Mouse (Mus musculus) kidney, postnatal 0 days (tissue): ENCODE measurements around the gene Cdkn1c. TPM values are rescaled to one million over a fixed set of nuclear protein-coding genes. Genes with fewer than 3 reads are reported as not detected.

Source experiments
- ATAC-seq: fragments of 200-750 bp; cut with Nextera tagmentation; replicated peaks from 2 replicates; pipeline ENCODE4 v1.8.0; 2017; ENCODE audit warnings: low read depth, moderate number of reproducible peaks, moderate TSS enrichment, moderate library complexity; ENCODE audit not compliant: low FRiP score
- DNase-seq: peaks from one replicate; pipeline ENCODE4 v3.0.0-alpha.2; 2016; ENCODE audit warnings: low spot score
- H3K27ac ChIP-seq: fragments of 300-500 bp; sonication (generic); 2 replicates; pipeline ENCODE4 v1.5.1; 2014; ENCODE audit warnings: mild to moderate bottlenecking
- H3K27me3 ChIP-seq: fragments of 300-500 bp; sonication (generic); 2 replicates; pipeline ENCODE4 v1.6.1; 2014; ENCODE audit warnings: low read length, mixed read lengths; ENCODE audit not compliant: insufficient read depth
- H3K36me3 ChIP-seq: fragments of 300-500 bp; sonication (generic); 2 replicates; pipeline ENCODE4 v1.6.1; 2014; ENCODE audit warnings: low read length, mixed read lengths; ENCODE audit not compliant: insufficient read depth
- H3K4me1 ChIP-seq: fragments of 300-500 bp; sonication (generic); replicated peaks from 2 replicates; pipeline ENCODE4 v1.6.1; 2014; ENCODE audit warnings: antibody characterized with exemption, low read length, mixed read lengths; ENCODE audit not compliant: insufficient read depth
- H3K4me2 ChIP-seq: fragments of 300-500 bp; sonication (generic); 2 replicates; pipeline ENCODE4 v1.6.1; 2014; ENCODE audit warnings: mild to moderate bottlenecking, low read length, moderate library complexity, mixed read lengths
- H3K4me3 ChIP-seq: fragments of 300-500 bp; sonication (generic); replicated peaks from 2 replicates; pipeline ENCODE4 v1.5.1; 2014; ENCODE audit warnings: low read depth, low read length
- H3K9ac ChIP-seq: fragments of 300-500 bp; sonication (generic); 2 replicates; pipeline ENCODE4 v1.6.1; 2014; ENCODE audit warnings: low read depth, low read length
- H3K9me3 ChIP-seq: fragments of 300-500 bp; sonication (generic); replicated peaks from 2 replicates; pipeline ENCODE4 v1.6.1; 2016; ENCODE audit warnings: low read length, inconsistent platforms, mixed read lengths
- CTCF ChIP-seq: IDR thresholded peaks from 2 replicates; pipeline ENCODE4 v1.5.1; 2016; ENCODE audit warnings: antibody characterized with exemption, low read depth, mild to moderate bottlenecking, moderate library complexity
- WGBS: fragments of 180-500 bp; shearing (Covaris S2); extraction: QIAGEN DNeasy Blood & Tissue Kit; methylation state at CpG from one replicate; pipeline ENCODE4 v1.1.7; 2014; 5-methylcytosine and 5-hydroxymethylcytosine counted together
- polyA plus RNA-seq: library from polyadenylated mRNA; unstranded; fragments of >200 nt; fragmentation: Nextera tagmentation; extraction: Ambion mirVana; gene quantifications from 2 replicates; pipeline ENCODE4 v1.2.1, GENCODE M21; 2015

The Cdkn1c gene
- polyA plus RNA-seq, 1 experiment from 2014 or later, result 594 TPM

- H3K36me3 ChIP-seq, result no peaks in the 10 kb centered on the region
- DNase-seq (no peak), ATAC-seq (no peak)
- no peak overlapping the region for H3K4me3 ChIP-seq
- no peak overlapping the region for H3K27ac ChIP-seq
- TF ChIP-seq CTCF, result no peak
- H3K9me3 ChIP-seq, result no peaks in the 10 kb centered on the region
- no peak overlapping the region for H3K9ac ChIP-seq
- H3K27me3 ChIP-seq, result no peaks in the 10 kb centered on the region
- H3K4me2 ChIP-seq, result no peak overlapping the region
- WGBS, result 71% methylated on average over 6 of the region's 6 CpGs
- no peaks in the 10 kb centered on the region for H3K4me1 ChIP-seq
These were observed 32.8 kb upstream of the Cdkn1c start for GRCm38 (mm10) chr7:143493616-143494126.

DNA sequence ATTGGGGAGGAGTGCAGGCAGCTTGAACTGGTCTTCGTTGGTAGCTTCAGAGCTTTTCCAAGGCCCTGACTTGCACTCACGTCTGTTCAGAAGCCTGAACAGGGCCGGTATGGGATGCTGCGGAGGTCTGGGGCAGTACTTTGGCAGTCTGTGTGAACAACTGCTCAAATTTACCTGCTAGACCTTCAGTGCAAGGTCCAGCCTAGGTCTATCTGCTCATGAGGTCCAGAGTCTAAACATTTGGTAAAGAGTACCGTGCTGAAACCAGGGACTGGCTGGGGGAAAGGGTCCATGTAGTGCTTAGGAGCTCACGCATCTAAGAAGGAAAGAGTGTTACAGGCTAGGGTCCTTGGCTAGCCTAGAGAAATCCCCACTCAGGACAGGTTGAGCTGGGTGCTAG is 28.9 kb upstream of the Cdkn1c start:
- Histone ChIP-seq H3K36me3 (no peaks in the 10 kb centered on the region), H3K4me1 (no peaks in the 10 kb centered on the region), H3K27ac (no peak overlapping the region), H3K4me3 (no peak overlapping the region), H3K4me2 (no peak overlapping the region), H3K27me3 (no peaks in the 10 kb centered on the region), H3K9me3 (no peaks in the 10 kb centered on the region), H3K9ac (no peak overlapping the region)
- ATAC-seq, result no peak
- no peak for DNase-seq
- WGBS, result 83% methylated on average over 6 of the region's 6 CpGs
- no peak for TF ChIP-seq CTCF

DNA sequence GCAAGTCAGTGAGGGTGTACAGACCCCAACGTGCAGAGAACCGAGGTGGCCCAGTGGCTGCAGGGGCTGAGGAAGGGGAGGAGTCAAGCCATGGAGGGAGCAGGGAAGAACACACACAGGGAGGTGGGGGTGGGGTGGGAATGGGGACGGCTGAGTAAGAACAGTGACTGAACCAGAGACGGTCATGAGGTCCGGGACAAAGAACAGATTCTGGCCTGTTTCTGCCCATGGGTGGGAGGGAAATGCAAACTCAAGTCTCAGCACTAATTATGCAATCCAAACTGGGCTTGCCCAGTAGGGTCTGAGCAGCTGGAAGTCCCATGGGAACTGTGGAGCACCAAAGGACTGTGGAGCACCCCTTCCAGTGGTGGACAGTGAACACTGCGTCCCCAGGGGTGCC is 21.7 kb upstream of the Cdkn1c start:
- Histone ChIP-seq H3K4me2 (no peak overlapping the region), H3K4me1 (no peaks in the 10 kb centered on the region), H3K4me3 (no peak overlapping the region), H3K27ac (no peak overlapping the region), H3K9ac (no peak overlapping the region), H3K36me3 (no peaks in the 10 kb centered on the region), H3K9me3 (no peaks in the 10 kb centered on the region), H3K27me3 (no peaks in the 10 kb centered on the region)
- TF ChIP-seq CTCF, result no peak
- ATAC-seq (peak; percentile 37; the same call in 1 of the 2 replicates), DNase-seq (no peak)
- WGBS, result 11% methylated on average over 6 of the region's 6 CpGs

- Histone ChIP-seq H3K4me3 (no peak overlapping the region), H3K4me1 (no peaks in the 10 kb centered on the region)
These were observed 21.0 kb upstream of the Cdkn1c start for GRCm38 (mm10) chr7:143481806-143482387.

DNA sequence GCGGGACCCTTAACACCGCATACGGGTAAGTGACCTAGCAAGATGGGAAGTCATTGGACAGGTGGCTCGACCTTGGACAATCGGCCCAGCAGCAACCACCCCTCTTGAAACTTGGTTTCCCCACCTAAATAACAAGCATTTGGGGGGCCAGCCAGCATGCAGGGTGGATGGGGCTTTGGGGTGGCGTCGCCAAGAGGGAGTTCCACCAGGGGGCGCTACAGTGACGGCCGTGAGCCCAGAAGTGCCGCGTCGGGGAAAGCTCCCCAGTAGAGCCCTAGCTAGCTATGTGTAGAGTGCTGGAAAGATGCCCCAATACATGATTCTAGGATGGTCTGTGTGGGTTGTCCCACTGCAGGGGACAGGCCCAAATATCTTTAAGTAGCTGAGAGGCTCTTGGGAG is 19.6 kb upstream of the Cdkn1c start:
- no peak overlapping the region for H3K4me2 ChIP-seq
- TF ChIP-seq CTCF, result peak; percentile 76
- no peak overlapping the region for H3K9ac ChIP-seq
- DNase-seq (peak; percentile 67), ATAC-seq (no peak)
- H3K9me3 ChIP-seq, result no peaks in the 10 kb centered on the region
- H3K4me3 ChIP-seq, result no peak overlapping the region
- no peaks in the 10 kb centered on the region for H3K27me3 ChIP-seq
- 26% methylated on average over 13 of the region's 13 CpGs for WGBS
- no peaks in the 10 kb centered on the region for H3K36me3 ChIP-seq
- no peaks in the 10 kb centered on the region for H3K4me1 ChIP-seq
- H3K27ac ChIP-seq, result no peak overlapping the region

More at GRCm38 (mm10) chr7:143481806-143482387, 21.0 kb upstream of the Cdkn1c start:
- no peak for ATAC-seq
- H3K9ac ChIP-seq, result no peak overlapping the region
- no peak for DNase-seq
- 51% methylated on average over 5 of the region's 5 CpGs for WGBS
- no peaks in the 10 kb centered on the region for H3K9me3 ChIP-seq
- no peaks in the 10 kb centered on the region for H3K36me3 ChIP-seq
- H3K27ac ChIP-seq, result no peak overlapping the region
- H3K27me3 ChIP-seq, result no peaks in the 10 kb centered on the region
- no peak overlapping the region for H3K4me2 ChIP-seq
- no peak for TF ChIP-seq CTCF

DNA sequence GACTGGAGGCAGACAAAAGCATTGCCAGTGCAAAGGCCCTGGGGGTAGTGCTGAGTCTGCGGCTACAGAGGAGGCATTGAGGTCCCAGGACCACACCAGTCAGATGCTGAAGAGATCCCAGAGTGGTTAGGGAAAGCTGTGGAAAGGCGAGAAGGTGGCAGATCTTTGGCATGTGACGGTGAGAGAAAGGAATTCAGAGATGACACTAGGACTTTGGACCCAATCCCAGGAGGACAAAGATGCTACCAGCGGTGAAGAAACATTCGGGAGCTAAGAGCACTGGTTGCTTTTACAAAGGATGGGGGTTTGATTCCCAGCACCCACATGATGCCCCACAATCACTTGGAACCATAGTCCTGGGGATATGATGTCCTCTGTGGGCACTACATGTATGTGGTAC is 16.9 kb upstream of the Cdkn1c start:
- WGBS, result 87% methylated on average over 5 of the region's 5 CpGs
- no peak for DNase-seq
- no peak for TF ChIP-seq CTCF

GRCm38 (mm10) chr7:143476702-143477335 is 16.0 kb upstream of the Cdkn1c start:
- Histone ChIP-seq H3K27ac (no peak overlapping the region), H3K9ac (no peak overlapping the region), H3K36me3 (no peaks in the 10 kb centered on the region), H3K4me1 (no peaks in the 10 kb centered on the region), H3K27me3 (no peaks in the 10 kb centered on the region), H3K4me3 (no peak overlapping the region), H3K4me2 (no peak overlapping the region), H3K9me3 (no peaks in the 10 kb centered on the region)
- peak; percentile 42; the same call in 1 of the 2 replicates for TF ChIP-seq CTCF
- DNase-seq (no peak), ATAC-seq (no peak)
- 85% methylated on average over 3 of the region's 3 CpGs for WGBS

More for the DNA sequence above, 16.9 kb upstream of the Cdkn1c start:
- no peak for ATAC-seq
- H3K4me1 ChIP-seq, result no peaks in the 10 kb centered on the region
- H3K9ac ChIP-seq, result no peak overlapping the region
- H3K27me3 ChIP-seq, result no peaks in the 10 kb centered on the region
- H3K36me3 ChIP-seq, result no peaks in the 10 kb centered on the region
- no peaks in the 10 kb centered on the region for H3K9me3 ChIP-seq
- no peak overlapping the region for H3K27ac ChIP-seq
- no peak overlapping the region for H3K4me2 ChIP-seq
- H3K4me3 ChIP-seq, result no peak overlapping the region
